Mouse (Mus musculus) right cerebral cortex, postnatal 4 days (tissue): ENCODE results near the gene Aptx.

Experiments used
- DNase-seq: peaks from one replicate; pipeline ENCODE4 v3.0.0-alpha.2; 2022

Gene Aptx

DNA sequence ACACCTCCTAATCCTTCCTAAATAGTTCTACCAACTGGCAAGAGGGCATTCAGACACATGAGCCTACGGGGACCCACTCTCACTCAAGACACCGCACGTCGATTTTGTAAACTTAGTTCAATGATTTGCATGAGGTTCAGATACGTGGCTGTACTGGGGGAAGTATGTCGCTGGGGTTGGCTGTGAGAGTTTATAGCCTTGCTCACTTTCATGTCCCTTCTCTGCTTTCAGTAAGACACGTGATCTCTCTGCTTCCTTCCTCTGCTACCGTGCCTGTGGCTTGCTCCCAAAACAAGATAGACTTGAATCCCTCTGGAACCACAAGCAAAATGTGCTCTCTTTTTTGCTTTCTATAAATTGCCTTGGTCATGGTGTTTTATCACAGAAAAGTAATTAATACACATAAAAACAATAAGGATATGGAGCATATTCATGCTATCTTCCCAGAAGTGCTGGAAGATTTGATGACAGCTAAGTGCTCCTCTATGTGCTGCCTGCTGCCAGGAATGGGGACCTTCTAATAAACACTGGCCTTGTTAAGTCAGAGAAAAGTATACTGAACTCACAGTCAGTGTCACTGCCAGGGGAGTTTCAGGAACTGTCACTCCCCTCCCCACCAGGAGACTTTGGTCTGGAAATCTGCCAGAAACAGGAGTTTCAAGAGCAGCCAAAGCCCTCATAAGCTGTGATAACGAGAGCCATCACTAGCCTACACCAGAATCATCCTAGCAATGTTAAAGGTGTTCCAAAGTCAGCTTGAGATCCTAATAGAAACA lies 36.6 kb downstream of the Aptx start:
- no peak for DNase-seq

- DNase-seq: no peak
Measured at GRCm38 (mm10) chr4:40651055-40651454, 51.9 kb downstream of the Aptx start.

- no peak for DNase-seq
Measured at GRCm38 (mm10) chr4:40649111-40649510, 53.9 kb downstream of the Aptx start.

DNA sequence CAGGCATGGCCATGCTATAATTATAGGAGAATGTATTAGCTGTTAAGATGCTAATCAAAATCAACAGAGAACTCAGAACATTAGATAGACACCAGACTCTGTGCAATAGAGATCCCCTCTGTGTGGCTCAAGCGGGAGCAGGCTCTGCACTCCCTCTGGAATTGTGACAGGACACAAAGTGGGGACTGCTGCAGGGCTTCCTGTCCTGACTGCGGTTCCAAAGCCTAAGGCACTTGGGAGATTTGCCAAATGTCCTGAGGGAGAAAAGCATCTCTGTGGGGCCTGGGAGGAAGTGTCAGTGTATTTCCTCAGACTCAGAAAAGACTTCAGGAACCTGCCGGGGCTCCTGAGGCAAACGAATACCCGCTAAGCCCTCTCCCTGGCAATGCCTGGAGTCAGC lies 59.4 kb downstream of the Aptx start:
- peak; percentile 3 for DNase-seq

DNA sequence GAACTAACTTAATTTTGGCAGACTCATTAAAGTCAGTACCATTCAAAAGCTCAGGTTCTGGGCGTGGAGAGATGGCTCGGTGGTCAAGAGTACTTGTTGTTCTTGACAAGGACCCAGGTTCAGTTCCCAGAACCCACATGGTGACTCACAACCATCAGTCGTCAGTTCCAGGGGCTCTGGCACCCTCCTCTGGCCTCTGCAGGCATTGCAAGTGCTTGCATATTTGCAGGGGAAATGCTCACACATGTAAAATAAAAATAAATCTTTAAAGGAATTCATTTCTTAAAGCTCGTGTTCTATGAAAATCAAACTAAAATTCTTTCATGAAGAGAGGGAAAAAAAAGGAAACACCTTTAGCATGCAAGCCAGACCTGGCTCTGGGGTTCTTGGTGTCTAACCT lies 62.0 kb downstream of the Aptx start:
- no peak for DNase-seq
